Mouse (Mus musculus): ENCODE measurements around the gene Slc28a2. TPM values are rescaled to one million over a fixed set of nuclear protein-coding genes. Genes with fewer than 3 reads are reported as not detected.
"Not testable (repeated sequence)": the region's sequence is repeated elsewhere in the genome, so short reads cannot be mapped to it uniquely, and the experiment has no call there.

The Slc28a2 gene
- 14.3 and 20.0 TPM in 2 replicates for polyA plus RNA-seq (2015; fragmentation: Nextera tagmentation; extraction: Ambion mirVana)

DNA sequence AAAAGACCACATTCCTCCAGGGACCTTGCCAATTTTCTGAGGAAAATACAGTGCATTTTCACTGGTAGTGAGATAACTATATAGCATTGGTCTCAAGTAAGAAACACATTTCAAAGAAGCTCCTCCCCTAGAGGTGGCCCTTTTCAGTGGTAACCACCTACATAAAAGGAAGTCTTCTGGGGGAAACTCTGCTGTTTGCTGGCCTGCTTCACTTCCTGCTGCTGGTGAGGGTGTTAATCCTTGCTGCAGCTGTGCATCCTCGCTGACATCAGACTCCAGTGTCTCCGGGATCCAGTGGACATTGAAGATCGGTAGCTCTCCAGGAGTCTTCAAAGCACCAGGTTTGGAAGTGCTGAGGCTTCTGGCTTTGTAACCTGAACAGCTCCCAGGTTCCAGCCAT lies at the start of gene Slc28a2:
Gene Slc28a2 (plus strand): TSS at position 278 of the 400 bp plus-strand sequence.
- H3K4me2 ChIP-seq; H3K9me3 ChIP-seq; H3K4me1 ChIP-seq; H3K4me3 ChIP-seq (replicated peaks); H3K9ac ChIP-seq; H3K27me3 ChIP-seq (replicated peaks); H3K27ac ChIP-seq; H3K36me3 ChIP-seq; ATAC-seq (ENCODE audit: insufficient read depth, low FRiP score, low read depth): not testable (repeated sequence)
- 38% methylated on average over 3 of the region's 3 CpGs for WGBS

DNA sequence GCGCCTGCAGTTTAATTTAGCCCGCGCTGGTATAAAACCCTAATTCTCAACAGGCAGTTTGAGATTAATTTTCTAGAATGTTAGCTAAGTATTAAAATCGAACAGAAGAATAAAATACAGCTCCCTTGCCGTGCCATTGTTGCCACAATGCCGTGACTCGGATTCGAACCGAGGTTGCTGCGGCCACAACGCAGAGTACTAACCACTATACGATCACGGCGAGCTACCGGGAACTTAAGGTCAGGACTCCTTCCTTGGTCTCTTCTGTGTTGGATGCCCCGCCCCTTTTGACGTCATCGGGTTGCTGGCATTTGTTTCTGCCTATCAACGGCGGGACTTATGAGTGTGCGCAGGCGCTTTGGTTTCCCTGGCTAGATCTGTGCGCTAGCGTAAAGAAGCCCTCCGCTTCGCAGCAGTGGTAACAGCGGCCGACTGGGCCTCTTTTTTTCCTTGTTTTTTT lies 49.0 kb upstream of the Slc28a2 start:
- Histone ChIP-seq H3K27ac (peak overlapping the region; percentile 91), H3K4me1 (peaks cover 2% of the 10 kb centered on the region; the same call in 1 of the 2 replicates), H3K4me2 (peak overlapping the region; percentile 53), H3K27me3 (replicated peaks) (no peaks in the 10 kb centered on the region), H3K36me3 (no peaks in the 10 kb centered on the region), H3K9me3 (no peaks in the 10 kb centered on the region), H3K4me3 (replicated peaks) (peak overlapping the region; percentile 61), H3K9ac (peak overlapping the region; percentile 21; the same call in 1 of the 2 replicates)
- ATAC-seq (ENCODE audit: insufficient read depth, low FRiP score, low read depth), result peak; percentile 90
- WGBS, result under 1% methylated on average over 28 of the region's 28 CpGs

DNA sequence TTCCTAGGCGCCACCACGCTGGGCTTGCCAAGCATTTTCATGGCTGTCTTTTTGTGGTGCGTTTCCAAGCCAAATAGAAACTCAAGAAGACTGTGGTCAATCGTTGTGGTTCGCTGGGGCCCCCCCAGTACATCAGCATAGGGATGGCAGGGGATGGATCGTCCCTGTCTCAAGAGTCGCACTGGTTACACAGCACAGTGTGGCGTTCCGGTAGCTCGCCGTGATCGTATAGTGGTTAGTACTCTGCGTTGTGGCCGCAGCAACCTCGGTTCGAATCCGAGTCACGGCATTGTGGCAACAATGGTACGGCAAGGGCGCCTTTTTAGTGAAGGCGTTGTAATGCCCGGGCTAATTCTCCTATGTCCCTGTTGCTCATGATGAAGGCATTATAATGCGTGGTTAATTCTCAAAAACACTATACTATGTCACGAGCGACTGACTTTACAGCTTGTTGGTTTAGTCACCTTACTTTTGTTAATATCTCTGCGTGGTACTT lies 48.5 kb upstream of the Slc28a2 start:
- no peaks in the 10 kb centered on the region for H3K9me3 ChIP-seq

DNA sequence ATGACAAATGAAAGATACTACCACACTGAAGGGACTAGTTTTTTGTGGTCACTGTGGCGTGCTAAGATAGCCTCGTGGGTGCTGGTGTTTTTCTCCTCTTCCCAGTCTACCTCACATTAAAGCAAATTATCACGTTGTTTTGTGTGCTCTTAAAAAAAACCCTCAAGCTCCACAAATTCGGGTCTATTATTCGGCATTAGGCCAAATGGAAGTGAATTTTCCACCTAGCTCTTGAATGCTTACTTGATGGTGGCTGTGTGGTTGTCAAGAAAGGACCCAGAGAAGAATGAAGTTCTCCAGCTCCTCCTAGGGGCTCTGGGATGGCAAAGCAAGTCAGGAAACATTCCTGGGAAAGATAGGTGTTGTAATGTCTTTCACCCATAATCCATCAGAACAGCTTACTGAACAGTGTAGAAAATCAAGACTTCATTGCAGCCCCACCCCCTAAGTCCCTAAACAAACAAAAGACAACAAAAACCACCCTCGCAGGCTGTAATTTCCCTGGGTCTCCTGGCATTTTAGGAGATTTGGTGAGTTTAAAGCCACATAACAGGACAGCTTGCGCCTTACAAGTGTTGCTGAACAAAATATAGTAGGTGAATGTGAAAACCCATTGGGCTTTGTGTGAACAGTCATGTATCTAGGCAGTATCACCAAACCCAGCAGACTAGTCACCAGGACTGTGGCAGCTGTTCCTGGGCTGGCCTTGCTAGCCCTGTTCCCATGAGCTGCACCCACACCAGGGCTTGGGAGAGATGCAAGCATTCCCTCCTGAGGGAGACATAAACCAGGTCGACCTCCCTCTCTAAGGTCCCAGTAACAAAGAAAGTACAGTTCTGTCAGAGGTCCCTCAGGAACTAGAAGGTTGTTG lies 47.6 kb upstream of the Slc28a2 start:
- ATAC-seq (ENCODE audit: insufficient read depth, low FRiP score, low read depth), result no peak
- H3K4me2 ChIP-seq, result peak overlapping the region; percentile 53
- H3K9me3 ChIP-seq, result no peaks in the 10 kb centered on the region
- no peaks in the 10 kb centered on the region for H3K36me3 ChIP-seq
- H3K27ac ChIP-seq, result peak overlapping the region; percentile 26; the same call in 1 of the 2 replicates
- no peaks in the 10 kb centered on the region for H3K27me3 ChIP-seq (replicated peaks)
- WGBS, result 17% methylated on average over 8 of the region's 8 CpGs
- peak overlapping the region; percentile 61 for H3K4me3 ChIP-seq (replicated peaks)
- no peak overlapping the region for H3K9ac ChIP-seq
- peaks cover 2% of the 10 kb centered on the region; the same call in 1 of the 2 replicates for H3K4me1 ChIP-seq

More for the DNA sequence above, 48.5 kb upstream of the Slc28a2 start:
- Histone ChIP-seq H3K9ac (peak overlapping the region; percentile 21; the same call in 1 of the 2 replicates), H3K27me3 (replicated peaks) (no peaks in the 10 kb centered on the region), H3K4me3 (replicated peaks) (peak overlapping the region; percentile 61), H3K36me3 (no peaks in the 10 kb centered on the region), H3K4me1 (peaks cover 2% of the 10 kb centered on the region; the same call in 1 of the 2 replicates), H3K4me2 (peak overlapping the region; percentile 53), H3K27ac (peak overlapping the region; percentile 91)
- ATAC-seq (ENCODE audit: insufficient read depth, low FRiP score, low read depth), result peak; percentile 82
- under 1% methylated on average over 26 of the region's 26 CpGs for WGBS

DNA sequence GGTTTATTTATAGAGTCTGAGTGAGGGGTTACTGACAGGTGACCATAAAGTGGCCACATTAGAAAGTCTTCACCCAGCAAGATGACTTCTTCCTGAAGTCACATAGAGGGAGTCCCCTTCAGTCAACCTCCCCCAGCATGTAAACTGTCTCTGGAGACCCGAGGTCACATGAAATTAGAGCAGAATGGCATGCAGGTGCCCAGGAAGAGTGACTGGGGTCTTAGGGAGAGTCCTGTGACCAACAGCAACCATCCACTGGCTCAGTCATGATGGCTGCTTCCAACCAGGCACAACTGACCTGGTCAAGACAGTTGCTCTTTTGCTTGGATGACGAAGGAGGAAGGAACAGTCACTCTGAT lies 47.0 kb upstream of the Slc28a2 start:
- ATAC-seq (ENCODE audit: insufficient read depth, low FRiP score, low read depth), result no peak
- no peaks in the 10 kb centered on the region for H3K27me3 ChIP-seq (replicated peaks)
- no peak overlapping the region for H3K27ac ChIP-seq
- 47% methylated on average over 2 of the region's 2 CpGs for WGBS
- no peak overlapping the region for H3K4me2 ChIP-seq
- H3K9ac ChIP-seq, result no peak overlapping the region
- H3K4me3 ChIP-seq (replicated peaks), result no peak overlapping the region
- H3K36me3 ChIP-seq, result no peaks in the 10 kb centered on the region
- H3K9me3 ChIP-seq, result no peaks in the 10 kb centered on the region
- H3K4me1 ChIP-seq, result peaks cover 2% of the 10 kb centered on the region; the same call in 1 of the 2 replicates

DNA sequence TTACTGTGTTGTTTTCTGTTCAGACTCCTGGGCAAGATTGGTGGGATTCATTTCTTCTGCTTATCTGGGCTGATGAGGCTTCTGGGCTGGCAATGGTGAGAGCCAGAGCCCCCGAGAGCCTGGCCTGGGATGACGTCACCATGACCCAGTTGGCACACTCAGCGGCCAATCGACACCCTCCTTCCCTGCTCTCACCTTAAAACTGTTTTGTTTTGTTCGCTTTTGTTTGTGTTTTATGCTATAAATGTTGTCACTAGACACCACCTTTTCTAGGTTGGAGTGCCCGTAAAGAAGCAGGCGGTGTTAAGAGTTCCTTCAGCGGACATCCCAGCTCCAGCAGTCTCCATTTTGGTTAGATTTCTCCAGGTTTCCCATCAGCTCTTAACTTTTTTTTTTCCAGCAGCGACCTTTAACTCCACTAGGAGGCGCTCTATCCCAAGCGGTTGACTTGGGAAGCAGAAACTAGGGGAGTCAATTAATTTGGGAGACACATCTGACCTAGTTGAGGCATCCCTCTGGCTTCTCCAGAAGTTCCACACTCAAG lies 45.4 kb upstream of the Slc28a2 start:
- H3K27ac ChIP-seq, result no peak overlapping the region
- ATAC-seq (ENCODE audit: insufficient read depth, low FRiP score, low read depth), result no peak
- no peaks in the 10 kb centered on the region for H3K9me3 ChIP-seq
- H3K27me3 ChIP-seq (replicated peaks), result no peaks in the 10 kb centered on the region
- H3K4me2 ChIP-seq, result peak overlapping the region; percentile 54
- no peak overlapping the region for H3K9ac ChIP-seq
- peak overlapping the region; percentile 31 for H3K4me3 ChIP-seq (replicated peaks)
- H3K4me1 ChIP-seq, result peaks cover 2% of the 10 kb centered on the region; the same call in 1 of the 2 replicates
- H3K36me3 ChIP-seq, result no peaks in the 10 kb centered on the region
- 9% methylated on average over 11 of the region's 11 CpGs for WGBS

DNA sequence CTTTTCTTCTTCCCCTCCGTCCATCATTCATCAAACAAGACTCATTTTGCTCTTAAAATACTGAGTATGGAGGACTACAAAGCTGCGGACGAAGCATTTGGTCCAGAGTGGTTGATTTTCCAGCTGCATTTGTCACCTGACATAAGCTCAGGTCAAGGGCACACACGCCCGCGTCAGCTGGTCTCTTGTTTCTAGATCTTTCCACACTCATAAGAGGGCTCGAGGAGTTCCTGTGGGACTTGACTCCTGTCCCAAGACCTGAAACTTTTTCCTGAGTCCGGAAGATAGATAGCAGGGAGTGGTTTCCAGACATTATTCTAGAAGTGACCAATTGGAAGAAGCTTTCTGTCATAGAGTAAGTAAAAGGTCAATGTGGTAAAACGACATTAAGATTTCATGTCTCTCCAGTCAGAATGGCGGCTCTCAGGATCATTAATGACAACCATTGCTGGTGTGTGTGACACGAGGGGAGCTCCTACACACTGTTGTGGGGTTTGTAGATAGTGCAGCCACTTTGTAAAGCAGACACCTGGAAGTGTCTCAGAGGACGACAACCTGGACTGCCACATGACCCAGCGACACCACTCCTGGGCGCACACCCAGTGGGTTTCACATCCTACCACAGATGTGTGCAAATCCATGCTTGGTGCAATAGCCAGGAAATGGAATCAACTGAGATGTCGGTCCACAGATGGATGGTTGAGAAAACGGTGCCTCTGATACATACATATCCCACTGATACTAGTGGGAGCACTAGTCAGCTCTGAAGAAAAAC lies 44.8 kb upstream of the Slc28a2 start:
- Histone ChIP-seq H3K9me3 (no peaks in the 10 kb centered on the region), H3K27ac (no peak overlapping the region), H3K27me3 (replicated peaks) (no peaks in the 10 kb centered on the region), H3K4me2 (no peak overlapping the region), H3K9ac (no peak overlapping the region), H3K4me3 (replicated peaks) (no peak overlapping the region), H3K36me3 (no peaks in the 10 kb centered on the region), H3K4me1 (peaks cover 2% of the 10 kb centered on the region; the same call in 1 of the 2 replicates)
- 67% methylated on average over 16 of the region's 16 CpGs for WGBS
- no peak for ATAC-seq (ENCODE audit: insufficient read depth, low FRiP score, low read depth)

DNA sequence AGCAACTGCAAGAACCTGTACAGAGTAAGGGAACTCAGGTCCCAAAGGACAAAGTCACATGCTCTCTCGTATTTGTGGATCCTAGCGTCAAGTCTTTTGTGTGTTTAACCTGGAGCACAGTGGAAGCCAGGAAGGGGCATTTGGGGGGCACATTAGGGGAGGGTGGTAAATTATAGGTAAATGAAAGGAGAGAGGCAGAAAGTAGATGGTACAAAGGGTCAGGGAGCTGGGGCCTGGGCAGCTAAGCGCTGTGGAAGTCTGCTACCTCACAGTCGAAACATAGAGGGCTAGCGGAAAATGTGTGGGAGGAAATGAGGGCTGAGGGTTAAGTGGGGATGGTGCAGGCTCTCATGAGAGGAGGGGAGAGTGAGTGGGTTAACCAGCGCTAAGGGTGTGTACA lies 44.2 kb upstream of the Slc28a2 start:
- no peaks in the 10 kb centered on the region for H3K36me3 ChIP-seq
- peaks cover 2% of the 10 kb centered on the region; the same call in 1 of the 2 replicates for H3K4me1 ChIP-seq
- H3K27me3 ChIP-seq (replicated peaks), result no peaks in the 10 kb centered on the region
- 68% methylated on average over 6 of the region's 6 CpGs for WGBS
- no peak overlapping the region for H3K27ac ChIP-seq
- no peak overlapping the region for H3K9ac ChIP-seq
- no peak for ATAC-seq (ENCODE audit: insufficient read depth, low FRiP score, low read depth)
- no peaks in the 10 kb centered on the region for H3K9me3 ChIP-seq
- no peak overlapping the region for H3K4me2 ChIP-seq
- no peak overlapping the region for H3K4me3 ChIP-seq (replicated peaks)

DNA sequence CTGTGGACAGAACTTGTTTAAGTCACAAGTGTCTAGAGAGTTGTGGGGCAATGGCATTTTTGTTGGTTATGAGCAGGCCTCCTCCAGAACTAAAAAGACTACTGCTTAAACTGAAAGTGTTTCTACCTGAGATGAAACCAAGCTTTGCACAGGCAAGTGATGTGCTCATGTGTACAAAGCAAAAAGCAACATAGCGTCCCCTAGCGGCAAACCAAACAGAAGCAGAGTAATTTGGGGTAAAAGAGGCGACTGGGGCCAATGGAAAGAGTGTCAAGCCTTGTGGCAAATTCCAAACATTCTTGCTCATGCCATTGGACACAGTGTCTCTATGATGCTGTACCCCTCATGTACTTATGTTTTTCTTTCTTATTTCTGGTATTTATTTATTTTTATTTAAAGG lies 41.2 kb upstream of the Slc28a2 start:
- Histone ChIP-seq H3K4me1 (no peaks in the 10 kb centered on the region), H3K4me2 (no peak overlapping the region), H3K36me3 (no peaks in the 10 kb centered on the region), H3K9ac (no peak overlapping the region), H3K27me3 (replicated peaks) (no peaks in the 10 kb centered on the region), H3K4me3 (replicated peaks) (no peak overlapping the region), H3K27ac (no peak overlapping the region), H3K9me3 (no peaks in the 10 kb centered on the region)
- ATAC-seq (ENCODE audit: insufficient read depth, low FRiP score, low read depth), result no peak
- 41% methylated on average over 3 of the region's 3 CpGs for WGBS

DNA sequence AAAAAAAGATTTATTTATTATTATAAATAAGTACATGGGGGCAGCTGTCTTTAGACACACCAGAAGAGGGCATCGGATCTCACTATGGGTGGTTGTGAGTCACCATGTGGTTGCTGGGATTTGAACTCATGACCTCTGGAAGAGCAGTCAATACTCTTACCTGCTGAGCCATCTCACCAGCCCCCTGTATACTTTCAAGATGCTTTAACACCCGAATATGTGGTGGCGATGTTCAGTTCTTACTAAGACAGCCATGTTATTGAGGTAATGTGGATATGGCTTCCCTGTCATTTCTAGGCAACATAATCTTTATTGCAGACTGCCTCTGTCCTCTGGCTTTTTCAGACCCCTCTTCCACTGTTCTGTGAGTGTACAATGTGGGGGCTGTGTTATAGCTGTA lies 39.1 kb upstream of the Slc28a2 start:
- H3K4me1 ChIP-seq; H3K36me3 ChIP-seq; H3K9ac ChIP-seq; H3K27ac ChIP-seq; H3K4me2 ChIP-seq; H3K4me3 ChIP-seq (replicated peaks); ATAC-seq (ENCODE audit: insufficient read depth, low FRiP score, low read depth); H3K9me3 ChIP-seq; H3K27me3 ChIP-seq (replicated peaks): not testable (repeated sequence)
- WGBS, result 96% methylated on average over 3 of the region's 3 CpGs

DNA sequence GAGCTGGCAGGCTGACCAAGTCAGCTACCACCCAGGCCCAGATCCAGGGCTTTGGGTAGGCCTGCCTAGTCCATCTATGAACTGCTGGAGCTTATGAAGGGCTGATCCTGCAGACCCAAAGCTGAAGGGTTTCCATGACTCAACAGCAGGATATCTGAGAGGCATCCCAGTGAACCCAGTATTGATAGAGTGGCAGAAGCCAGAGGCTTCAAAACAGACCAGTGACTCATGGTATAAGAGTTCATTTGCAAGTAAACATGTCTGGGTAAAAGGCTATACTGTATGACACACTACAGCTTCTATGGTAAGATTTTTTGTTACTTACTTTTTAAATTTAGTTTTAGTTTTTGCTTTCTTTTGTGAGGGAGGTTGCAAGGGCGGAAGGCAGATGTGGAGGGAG lies 30.1 kb upstream of the Slc28a2 start:
- Histone ChIP-seq H3K9me3 (no peaks in the 10 kb centered on the region), H3K4me2 (no peak overlapping the region), H3K36me3 (no peaks in the 10 kb centered on the region), H3K4me3 (replicated peaks) (no peak overlapping the region), H3K9ac (no peak overlapping the region), H3K27ac (no peak overlapping the region), H3K27me3 (replicated peaks) (no peaks in the 10 kb centered on the region), H3K4me1 (no peaks in the 10 kb centered on the region)
- ATAC-seq (ENCODE audit: insufficient read depth, low FRiP score, low read depth), result no peak
- WGBS, result 86% methylated on average over 1 of the region's 1 CpGs
